Mouse (Mus musculus) CH12.LX (cell line): ENCODE results near the gene Ly6g6c. TPM values are rescaled to one million over a fixed set of nuclear protein-coding genes. Genes with fewer than 3 reads are reported as not detected.

Source experiments
- DNase-seq: peaks from one replicate; pipeline ENCODE4 v3.0.0-alpha.2; 2013; ENCODE audit errors: extremely low read depth
- H3K27ac ChIP-seq: 2 replicates; pipeline ENCODE4 v1.5.1; 2012; ENCODE audit warnings: low read depth, mild to moderate bottlenecking, control low read depth, moderate library complexity; ENCODE audit not compliant: insufficient read depth
- H3K27me3 ChIP-seq: replicated peaks from 2 replicates; pipeline ENCODE3; 2012; ENCODE audit warnings: inconsistent platforms
- H3K36me3 ChIP-seq, 2 experiments: replicated peaks in 1 of 2; 2 replicates each; pipeline versions ENCODE3 to v1.6.1; 2012; ENCODE audit warnings: inconsistent platforms in 1 of 2, low read length in 1 of 2, mild to moderate bottlenecking in 1 of 2, mixed read lengths in 1 of 2, moderate library complexity in 1 of 2; ENCODE audit not compliant: control insufficient read depth in 1 of 2, insufficient read depth in 1 of 2
- H3K4me1 ChIP-seq, 2 experiments: 2 replicates each; pipeline ENCODE4 v1.6.1; 2012; ENCODE audit warnings: inconsistent platforms in 1 of 2, moderate library complexity in 1 of 2; ENCODE audit not compliant: insufficient read depth in 2 of 2, control insufficient read depth in 1 of 2
- H3K4me2 ChIP-seq: 2 replicates; pipeline ENCODE4 v1.6.1; 2012; ENCODE audit warnings: low read depth, mild to moderate bottlenecking, control low read depth; ENCODE audit not compliant: poor library complexity, insufficient read depth, severe bottlenecking
- H3K4me3 ChIP-seq, 3 experiments: fragments of 150-350 bp in 1 of 3; sonication (generic) in 1 of 3; replicated peaks in 1 of 3; 2 replicates each; pipeline versions ENCODE3 to v1.5.1; 2011 to 2012; ENCODE audit warnings: low read depth in 2 of 3, low read length in 2 of 3, mild to moderate bottlenecking in 2 of 3, moderate library complexity in 2 of 3, control low read depth in 1 of 3, improper control_type of control experiment in 1 of 3, inconsistent platforms in 1 of 3, mixed read lengths in 1 of 3; ENCODE audit not compliant: poor library complexity in 1 of 3
- H3K79me2 ChIP-seq: replicated peaks from 2 replicates; pipeline ENCODE4 v1.6.1; 2012; ENCODE audit warnings: mild to moderate bottlenecking, moderate library complexity; ENCODE audit not compliant: control insufficient read depth, poor library complexity, insufficient read depth, severe bottlenecking; ENCODE audit errors: extremely low read depth
- H3K9ac ChIP-seq: 2 replicates; pipeline ENCODE4 v1.6.1; 2012; ENCODE audit warnings: low read depth, mild to moderate bottlenecking, control low read depth, moderate library complexity; ENCODE audit not compliant: insufficient read depth
- H3K9me3 ChIP-seq: replicated peaks from 2 replicates; pipeline ENCODE3; 2012; ENCODE audit warnings: low read length, inconsistent platforms, mixed read lengths
- CTCF ChIP-seq, 2 experiments: IDR thresholded peaks in 1 of 2; conservative IDR thresholded peaks in 1 of 2; 2 replicates each; pipeline ENCODE4 v1.5.1; 2011 to 2012; ENCODE audit warnings: low read depth in 2 of 2, low read length in 2 of 2, improper control_type of control experiment in 1 of 2, inconsistent platforms in 1 of 2, mild to moderate bottlenecking in 1 of 2, moderate library complexity in 1 of 2
- ELF1 ChIP-seq: IDR thresholded peaks from 2 replicates; pipeline ENCODE4 v1.6.1; 2014; ENCODE audit warnings: low read depth, mild to moderate bottlenecking, inconsistent platforms, low read length, improper control_type of control experiment
- HCFC1 ChIP-seq: IDR thresholded peaks from 2 replicates; pipeline ENCODE4 v1.6.1; 2012; ENCODE audit warnings: low read depth, mild to moderate bottlenecking, inconsistent platforms, low read length, improper control_type of control experiment
- IRF4 ChIP-seq: IDR thresholded peaks from 2 replicates; pipeline ENCODE4 v1.6.1; 2014; ENCODE audit warnings: low read depth, mild to moderate bottlenecking, inconsistent platforms, low read length, improper control_type of control experiment
- JUN ChIP-seq: IDR thresholded peaks from 2 replicates; pipeline ENCODE4 v1.6.1; 2011; ENCODE audit warnings: low read depth, mild to moderate bottlenecking, low read length, improper control_type of control experiment, moderate library complexity; ENCODE audit not compliant: insufficient read depth
- KAT2A ChIP-seq: IDR thresholded peaks from 2 replicates; pipeline ENCODE4 v1.6.1; 2012; ENCODE audit warnings: low read length, improper control_type of control experiment, inconsistent platforms; ENCODE audit not compliant: insufficient replicate concordance
- MAFK ChIP-seq: IDR thresholded peaks from 2 replicates; pipeline ENCODE4 v1.6.1; 2011; ENCODE audit warnings: low read length, improper control_type of control experiment; ENCODE audit not compliant: insufficient replicate concordance
- MXI1 ChIP-seq: IDR thresholded peaks from 2 replicates; pipeline ENCODE4 v1.6.1; 2011; ENCODE audit warnings: mild to moderate bottlenecking, low read depth, low read length, improper control_type of control experiment
- NRF1 ChIP-seq: IDR thresholded peaks from 2 replicates; pipeline ENCODE4 v1.6.1; 2014; ENCODE audit warnings: low read depth, mild to moderate bottlenecking, inconsistent platforms, low read length, improper control_type of control experiment, moderate library complexity
- POLR2A ChIP-seq: IDR thresholded peaks from 2 replicates; pipeline ENCODE4 v1.6.1; 2011; ENCODE audit warnings: low read depth, mild to moderate bottlenecking, improper control_type of control experiment, low read length
- RAD21 ChIP-seq: IDR thresholded peaks from 2 replicates; pipeline ENCODE4 v1.6.1; 2011; ENCODE audit warnings: low read depth, mild to moderate bottlenecking, low read length, improper control_type of control experiment, moderate library complexity
- SMC3 ChIP-seq: IDR thresholded peaks from 2 replicates; pipeline ENCODE4 v1.6.1; 2011; ENCODE audit warnings: low read depth, low read length, improper control_type of control experiment
- UBTF ChIP-seq: IDR thresholded peaks from 2 replicates; pipeline ENCODE4 v1.6.1; 2012; ENCODE audit warnings: low read depth, mild to moderate bottlenecking, inconsistent platforms, low read length, improper control_type of control experiment, moderate library complexity
- ZC3H11A ChIP-seq: IDR thresholded peaks from 2 replicates; pipeline ENCODE4 v1.6.1; 2012; ENCODE audit warnings: low read depth, mild to moderate bottlenecking, inconsistent platforms, low read length, improper control_type of control experiment
- ZMIZ1 ChIP-seq: IDR thresholded peaks from 2 replicates; pipeline ENCODE4 v1.6.1; 2012; ENCODE audit warnings: low read depth, mild to moderate bottlenecking, inconsistent platforms, low read length, improper control_type of control experiment
- ZNF384 ChIP-seq: IDR thresholded peaks from 2 replicates; pipeline ENCODE4 v1.6.1; 2012; ENCODE audit warnings: low read depth, low read length, improper control_type of control experiment, inconsistent platforms
- dilution Hi-C: fragments of 300-500 bp; cut with MboI; formaldehyde crosslinking; loops from 2 replicates; pipeline ENCODE4 v1.14.3; 2020; ENCODE audit warnings: low sequenced_read_pairs; ENCODE audit not compliant: extremely low pct_unique_long_range_greater_than_20kb, extremely low pct_ligation_motif_present
- in situ Hi-C: fragments of 300-500 bp; cut with MboI; formaldehyde crosslinking; loops from 3 replicates; pipeline ENCODE4 v1.14.3; 2019; ENCODE audit warnings: low sequenced_read_pairs, low pct_ligation_motif_present, low pct_unique_long_range_greater_than_20kb, mixed read lengths
- polyA plus RNA-seq: library from polyadenylated mRNA; unstranded; fragments of >175 nt; gene quantifications from 2 replicates; pipeline ENCODE4 v1.2.1, GENCODE M21; 2012; ENCODE audit warnings: low read depth; ENCODE audit not compliant: insufficient read length
- total RNA-seq, 2 experiments: library from RNA; depleted of rRNA; stranded (reverse); fragments of 300-350 nt in 1 of 2; fragments of >200 nt in 1 of 2; gene quantifications; 2 replicates each; pipeline ENCODE4 v1.2.3; 2012 to 2014

Ly6g6c gene
- total and polyA plus RNA-seq, 3 experiments: 0.30 TPM; not detected in 2

DNA sequence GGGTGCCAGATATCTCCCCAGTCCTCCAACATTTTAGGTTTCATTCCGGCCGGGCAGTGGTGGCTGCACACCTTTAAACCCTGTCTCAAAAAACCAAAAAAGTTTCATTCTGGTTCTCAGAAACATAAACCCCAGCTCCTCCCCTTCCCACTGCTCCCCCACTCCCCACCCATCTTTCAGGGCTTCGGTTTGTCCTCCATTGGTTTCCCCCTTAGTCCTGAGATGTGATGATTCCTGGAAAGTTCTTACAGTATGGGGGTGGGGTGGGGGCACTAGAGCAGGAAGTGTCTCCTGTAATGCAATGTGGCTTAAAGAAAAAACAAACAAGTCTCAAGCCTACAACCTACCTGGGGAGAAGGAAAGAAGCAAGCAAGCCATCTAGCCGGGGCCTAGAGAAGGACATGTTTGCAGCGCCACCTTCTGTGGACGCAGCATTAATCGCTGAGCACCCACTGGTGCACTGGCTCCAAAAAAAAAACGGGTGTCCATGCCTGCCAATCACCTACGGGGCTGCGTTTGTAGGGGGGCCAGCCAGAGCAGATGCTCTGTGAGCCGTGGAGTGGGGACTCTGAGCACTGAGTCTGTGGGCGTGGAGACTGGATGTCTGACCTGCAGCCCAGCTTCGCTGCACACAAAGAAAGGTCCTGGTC, 40.7 kb downstream of the Ly6g6c start:
- peak; percentile 30 for DNase-seq
- no peak overlapping the region for H3K27ac ChIP-seq
- dilution Hi-C loops: no loop called here
- no peaks in the 10 kb centered on the region for H3K79me2 ChIP-seq
- TF ChIP-seq IRF4 (no peak), KAT2A (no peak), SMC3 (peak; percentile 81), ZNF384 (peak; percentile 81), CTCF (conservative IDR thresholded peaks at IDR 0.05 in 1 of 2, IDR thresholded peaks at IDR 0.05 in 1 of 2; ENCODE audit: low read depth in 2 of 2, low read length in 2 of 2) (peak in 1 of 2 experiments; percentile 81; a peak in 2 of 4 replicates), NRF1 (no peak), ZC3H11A (0 out of 2 replicates have a peak, but pooled peaks have one; percentile 25), RAD21 (peak; percentile 79), HCFC1 (no peak), JUN (no peak), POLR2A (no peak)
- TF ChIP-seq, all 38 proteins: peak for 5
- Histone ChIP-seq H3K4me1 (peaks cover 0 to 4% of the 10 kb centered on the region in 2 experiments; a peak in 1 of 4 replicates), H3K4me3 (no peak overlapping the region), H3K36me3 (peaks cover 25 to 41% of the 10 kb centered on the region in 2 experiments), H3K9ac (no peak overlapping the region), H3K9me3 (no peaks in the 10 kb centered on the region), H3K4me2 (no peak overlapping the region), H3K27me3 (no peaks in the 10 kb centered on the region)
- in situ Hi-C loops: no loop called here

- H3K27me3 ChIP-seq: no peaks in the 10 kb centered on the region
- no peak overlapping the region for H3K27ac ChIP-seq
- H3K79me2 ChIP-seq: no peaks in the 10 kb centered on the region
- H3K4me2 ChIP-seq: no peak overlapping the region
- no peak overlapping the region for H3K4me3 ChIP-seq
- H3K36me3 ChIP-seq: peaks cover 18 to 35% of the 10 kb centered on the region in 2 experiments
- dilution Hi-C loops (no loop called here), in situ Hi-C loops (no loop called here)
- TF ChIP-seq RAD21 (peak; percentile 10), CTCF (conservative IDR thresholded peaks at IDR 0.05 in 1 of 2, IDR thresholded peaks at IDR 0.05 in 1 of 2; ENCODE audit: low read depth in 2 of 2, low read length in 2 of 2) (peak in 1 of 2 experiments; percentile 27; a peak in 1 of 4 replicates), MAFK (no peak)
- no peaks in the 10 kb centered on the region for H3K9me3 ChIP-seq
- no peak overlapping the region for H3K9ac ChIP-seq
- peaks cover 0 to 4% of the 10 kb centered on the region in 2 experiments; a peak in 1 of 4 replicates for H3K4me1 ChIP-seq
- no peak for DNase-seq
Observed at GRCm38 (mm10) chr17:35106522-35106921, 41.3 kb downstream of the Ly6g6c start.

DNA sequence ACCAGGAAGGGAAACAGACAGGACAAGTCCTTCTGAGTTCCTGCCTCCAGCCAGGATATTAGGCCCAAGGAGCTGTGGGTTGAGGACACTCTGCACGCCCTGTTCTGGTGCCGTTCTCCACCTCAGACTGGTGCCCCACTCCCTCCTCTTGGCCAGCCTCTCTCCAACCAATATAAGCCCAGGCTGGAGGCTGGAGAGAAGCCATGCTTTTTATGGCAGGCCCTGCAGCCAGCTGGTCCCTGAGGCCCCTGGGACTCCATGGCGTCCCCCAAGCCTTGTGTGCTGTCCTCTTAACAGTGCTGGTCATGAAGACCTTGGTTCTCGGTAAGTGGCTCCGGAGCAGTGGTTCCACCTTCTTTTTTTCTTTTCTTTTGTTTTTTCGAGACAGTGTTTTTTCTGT, 42.9 kb downstream of the Ly6g6c start, which contains the start of gene Ly6g5c:
Gene Ly6g5c (plus strand): TSS at position 183 of the 400 bp plus-strand sequence.
- no peaks in the 10 kb centered on the region for H3K9me3 ChIP-seq
- H3K27me3 ChIP-seq: no peaks in the 10 kb centered on the region
- H3K36me3 ChIP-seq: peaks cover 7 to 23% of the 10 kb centered on the region in 2 experiments
- no peaks in the 10 kb centered on the region for H3K79me2 ChIP-seq
- in situ Hi-C loops: no loop called here
- H3K9ac ChIP-seq: no peak within 1 kb of the TSS
- dilution Hi-C loops: no loop called here
- no peak within 1 kb of the TSS for H3K4me2 ChIP-seq
- TF ChIP-seq MXI1 (no peak), ZMIZ1 (no peak), ELF1 (no peak), UBTF (no peak), MAFK (no peak)
- no peak within 1 kb of the TSS for H3K27ac ChIP-seq
- no peak for DNase-seq
- no peak within 1 kb of the TSS for H3K4me3 ChIP-seq
- H3K4me1 ChIP-seq: peaks cover 0 to 3% of the 10 kb centered on the region in 2 experiments; a peak in 1 of 4 replicates
